Mouse (Mus musculus): ENCODE measurements around the gene Gch1. TPM values are rescaled to one million over a fixed set of nuclear protein-coding genes. Genes with fewer than 3 reads are reported as not detected.

The Gch1 gene
- 11.1 and 13.3 TPM in 2 replicates for polyA plus RNA-seq (2015; fragmentation: Nextera tagmentation; extraction: Ambion mirVana)

GRCm38 (mm10) chr14:47188848-47189634 lies at the start of gene Gch1:
Gene Gch1 (minus strand): TSS chr14:47189413.
- no peaks in the 10 kb centered on the region for H3K9me3 ChIP-seq (ENCODE audit: control insufficient read depth, low read length)
- WGBS: under 1% methylated on average over 67 of the region's 68 CpGs
- H3K9ac ChIP-seq (ENCODE audit: low read depth, low read length): peak within 1 kb of the TSS; percentile 76
- H3K4me3 ChIP-seq (ENCODE audit: low read length): peak within 1 kb of the TSS; percentile 74
- H3K27me3 ChIP-seq (replicated peaks; ENCODE audit: control insufficient read depth, insufficient read depth, low read length): peaks cover 5% of the 10 kb centered on the region; the same call in 1 of the 2 replicates
- peak within 1 kb of the TSS; percentile 61 for H3K27ac ChIP-seq (ENCODE audit: low read length)
- peak; percentile 92 for ATAC-seq
- H3K4me1 ChIP-seq (ENCODE audit: control insufficient read depth, insufficient read depth, low read length): peaks cover 7% of the 10 kb centered on the region
- H3K36me3 ChIP-seq (ENCODE audit: control insufficient read depth, insufficient read depth, low read length): no peaks in the 10 kb centered on the region
- peak within 1 kb of the TSS; percentile 99 for H3K4me2 ChIP-seq (ENCODE audit: low read depth, low read length)

GRCm38 (mm10) chr14:47237286-47237685 lies 48.1 kb upstream of the Gch1 start:
- H3K36me3 ChIP-seq (ENCODE audit: control insufficient read depth, insufficient read depth, low read length): no peaks in the 10 kb centered on the region
- no peak overlapping the region for H3K27ac ChIP-seq (ENCODE audit: low read length)
- H3K9me3 ChIP-seq (ENCODE audit: control insufficient read depth, low read length): peaks cover 7% of the 10 kb centered on the region; the same call in 1 of the 2 replicates
- H3K4me2 ChIP-seq (ENCODE audit: low read depth, low read length): no peak overlapping the region
- WGBS: 83% methylated on average over 4 of the region's 4 CpGs
- H3K4me3 ChIP-seq (ENCODE audit: low read length): no peak overlapping the region
- ATAC-seq: no peak
- H3K27me3 ChIP-seq (replicated peaks; ENCODE audit: control insufficient read depth, insufficient read depth, low read length): no peaks in the 10 kb centered on the region
- H3K4me1 ChIP-seq (ENCODE audit: control insufficient read depth, insufficient read depth, low read length): no peaks in the 10 kb centered on the region
- H3K9ac ChIP-seq (ENCODE audit: low read depth, low read length): no peak overlapping the region

GRCm38 (mm10) chr14:47236491-47236890 lies 47.3 kb upstream of the Gch1 start:
- WGBS: 93% methylated on average over 7 of the region's 7 CpGs
- H3K27ac ChIP-seq (ENCODE audit: low read length): no peak overlapping the region
- no peak for ATAC-seq

GRCm38 (mm10) chr14:47234526-47235250 lies 45.5 kb upstream of the Gch1 start:
- H3K9me3 ChIP-seq (ENCODE audit: control insufficient read depth, low read length): peaks cover 7% of the 10 kb centered on the region; the same call in 1 of the 2 replicates
- no peak overlapping the region for H3K4me3 ChIP-seq (ENCODE audit: low read length)
- H3K9ac ChIP-seq (ENCODE audit: low read depth, low read length): no peak overlapping the region
- no peaks in the 10 kb centered on the region for H3K27me3 ChIP-seq (replicated peaks; ENCODE audit: control insufficient read depth, insufficient read depth, low read length)
- no peak overlapping the region for H3K27ac ChIP-seq (ENCODE audit: low read length)
- no peaks in the 10 kb centered on the region for H3K36me3 ChIP-seq (ENCODE audit: control insufficient read depth, insufficient read depth, low read length)
- no peak for ATAC-seq
- H3K4me1 ChIP-seq (ENCODE audit: control insufficient read depth, insufficient read depth, low read length): no peaks in the 10 kb centered on the region
- H3K4me2 ChIP-seq (ENCODE audit: low read depth, low read length): no peak overlapping the region
- WGBS: 68% methylated on average over 5 of the region's 5 CpGs

More at GRCm38 (mm10) chr14:47236491-47236890, 47.3 kb upstream of the Gch1 start:
- peaks cover 7% of the 10 kb centered on the region; the same call in 1 of the 2 replicates for H3K9me3 ChIP-seq (ENCODE audit: control insufficient read depth, low read length)
- no peaks in the 10 kb centered on the region for H3K27me3 ChIP-seq (replicated peaks; ENCODE audit: control insufficient read depth, insufficient read depth, low read length)
- no peaks in the 10 kb centered on the region for H3K36me3 ChIP-seq (ENCODE audit: control insufficient read depth, insufficient read depth, low read length)
- H3K9ac ChIP-seq (ENCODE audit: low read depth, low read length): no peak overlapping the region
- H3K4me2 ChIP-seq (ENCODE audit: low read depth, low read length): no peak overlapping the region
- H3K4me1 ChIP-seq (ENCODE audit: control insufficient read depth, insufficient read depth, low read length): no peaks in the 10 kb centered on the region
- no peak overlapping the region for H3K4me3 ChIP-seq (ENCODE audit: low read length)

GRCm38 (mm10) chr14:47234032-47234431 lies 44.8 kb upstream of the Gch1 start:
- WGBS: 88% methylated on average over 3 of the region's 3 CpGs
- no peaks in the 10 kb centered on the region for H3K4me1 ChIP-seq (ENCODE audit: control insufficient read depth, insufficient read depth, low read length)

GRCm38 (mm10) chr14:47233602-47234001 lies 44.4 kb upstream of the Gch1 start:
- Histone ChIP-seq H3K4me1 (ENCODE audit: control insufficient read depth, insufficient read depth, low read length) (no peaks in the 10 kb centered on the region), H3K9me3 (ENCODE audit: control insufficient read depth, low read length) (peaks cover 7% of the 10 kb centered on the region; the same call in 1 of the 2 replicates), H3K27ac (ENCODE audit: low read length) (no peak overlapping the region), H3K36me3 (ENCODE audit: control insufficient read depth, insufficient read depth, low read length) (no peaks in the 10 kb centered on the region), H3K27me3 (replicated peaks; ENCODE audit: control insufficient read depth, insufficient read depth, low read length) (no peaks in the 10 kb centered on the region), H3K9ac (ENCODE audit: low read depth, low read length) (no peak overlapping the region), H3K4me2 (ENCODE audit: low read depth, low read length) (no peak overlapping the region), H3K4me3 (ENCODE audit: low read length) (no peak overlapping the region)
- 66% methylated on average over 2 of the region's 2 CpGs for WGBS
- ATAC-seq: no peak

More at GRCm38 (mm10) chr14:47234032-47234431, 44.8 kb upstream of the Gch1 start:
- Histone ChIP-seq H3K36me3 (ENCODE audit: control insufficient read depth, insufficient read depth, low read length) (no peaks in the 10 kb centered on the region), H3K9ac (ENCODE audit: low read depth, low read length) (no peak overlapping the region), H3K27me3 (replicated peaks; ENCODE audit: control insufficient read depth, insufficient read depth, low read length) (no peaks in the 10 kb centered on the region), H3K9me3 (ENCODE audit: control insufficient read depth, low read length) (peaks cover 7% of the 10 kb centered on the region; the same call in 1 of the 2 replicates), H3K27ac (ENCODE audit: low read length) (no peak overlapping the region), H3K4me2 (ENCODE audit: low read depth, low read length) (no peak overlapping the region), H3K4me3 (ENCODE audit: low read length) (no peak overlapping the region)
- no peak for ATAC-seq

- Histone ChIP-seq H3K27me3 (replicated peaks; ENCODE audit: control insufficient read depth, insufficient read depth, low read length) (no peaks in the 10 kb centered on the region), H3K36me3 (ENCODE audit: control insufficient read depth, insufficient read depth, low read length) (no peaks in the 10 kb centered on the region), H3K4me3 (ENCODE audit: low read length) (no peak overlapping the region), H3K4me1 (ENCODE audit: control insufficient read depth, insufficient read depth, low read length) (no peaks in the 10 kb centered on the region), H3K4me2 (ENCODE audit: low read depth, low read length) (no peak overlapping the region), H3K9me3 (ENCODE audit: control insufficient read depth, low read length) (no peaks in the 10 kb centered on the region), H3K27ac (ENCODE audit: low read length) (no peak overlapping the region), H3K9ac (ENCODE audit: low read depth, low read length) (no peak overlapping the region)
- ATAC-seq: no peak
- 71% methylated on average over 11 of the region's 11 CpGs for WGBS
These were observed 40.7 kb upstream of the Gch1 start for GRCm38 (mm10) chr14:47229796-47230376.

- no peak overlapping the region for H3K27ac ChIP-seq (ENCODE audit: low read length)
- H3K36me3 ChIP-seq (ENCODE audit: control insufficient read depth, insufficient read depth, low read length): no peaks in the 10 kb centered on the region
- no peak overlapping the region for H3K9ac ChIP-seq (ENCODE audit: low read depth, low read length)
- no peak for ATAC-seq
- H3K4me1 ChIP-seq (ENCODE audit: control insufficient read depth, insufficient read depth, low read length): no peaks in the 10 kb centered on the region
- no peaks in the 10 kb centered on the region for H3K27me3 ChIP-seq (replicated peaks; ENCODE audit: control insufficient read depth, insufficient read depth, low read length)
- H3K4me3 ChIP-seq (ENCODE audit: low read length): no peak overlapping the region
- H3K9me3 ChIP-seq (ENCODE audit: control insufficient read depth, low read length): no peaks in the 10 kb centered on the region
- WGBS: 78% methylated on average over 8 of the region's 8 CpGs
- H3K4me2 ChIP-seq (ENCODE audit: low read depth, low read length): no peak overlapping the region
These were observed 36.7 kb upstream of the Gch1 start for GRCm38 (mm10) chr14:47225931-47226330.

All from intestine, embryonic 16.5 days (tissue).